Mouse (Mus musculus) retina, postnatal 1 day (tissue): ENCODE results near the gene Cytip.
A peak's percentile ranks its signal among the peaks of the same experiment; 100 is the strongest.

ENCODE experiments used
- DNase-seq: peaks from one replicate; pipeline ENCODE4 v3.0.0-alpha.2; 2012

Cytip gene

GRCm38 (mm10) chr2:58195346-58195745, at the start of gene Cytip:
TSS of gene Cytip (minus strand) at chr2:58195532.
- no peak for DNase-seq

GRCm38 (mm10) chr2:58240639-58241038, 45.3 kb upstream of the Cytip start:
- no peak for DNase-seq

- no peak for DNase-seq
These were observed 42.2 kb upstream of the Cytip start for GRCm38 (mm10) chr2:58237487-58237886.

GRCm38 (mm10) chr2:58199442-58199841, 4.1 kb upstream of the Cytip start:
- peak; percentile 62 for DNase-seq

- DNase-seq = no peak
These were observed 1.5 kb upstream of the Cytip start for GRCm38 (mm10) chr2:58196880-58197279.

- no peak for DNase-seq
These were observed 763 bp downstream of the Cytip start for GRCm38 (mm10) chr2:58194422-58195115.

GRCm38 (mm10) chr2:58192160-58192559, 3.2 kb downstream of the Cytip start:
- no peak for DNase-seq

GRCm38 (mm10) chr2:58189501-58189900, 5.8 kb downstream of the Cytip start:
- no peak for DNase-seq

GRCm38 (mm10) chr2:58188903-58189302, 6.4 kb downstream of the Cytip start:
- no peak for DNase-seq

- no peak for DNase-seq
These were observed 7.9 kb downstream of the Cytip start for GRCm38 (mm10) chr2:58187310-58188051.

GRCm38 (mm10) chr2:58184197-58184596, 11.1 kb downstream of the Cytip start:
- no peak for DNase-seq

- no peak for DNase-seq
These were observed 11.7 kb downstream of the Cytip start for GRCm38 (mm10) chr2:58183658-58184057.

GRCm38 (mm10) chr2:58180776-58181175, 14.6 kb downstream of the Cytip start:
- no peak for DNase-seq

- DNase-seq = no peak
These were observed 16.3 kb downstream of the Cytip start for GRCm38 (mm10) chr2:58179056-58179455.

- DNase-seq = no peak
These were observed 19.7 kb downstream of the Cytip start for GRCm38 (mm10) chr2:58175392-58176291.

GRCm38 (mm10) chr2:58174476-58175286, 20.7 kb downstream of the Cytip start:
- DNase-seq = peak; percentile 11

- DNase-seq = no peak
These were observed 22.4 kb downstream of the Cytip start for GRCm38 (mm10) chr2:58172963-58173362.

GRCm38 (mm10) chr2:58169173-58169572, 26.2 kb downstream of the Cytip start:
- no peak for DNase-seq

GRCm38 (mm10) chr2:58167654-58168053, 27.7 kb downstream of the Cytip start:
- DNase-seq = no peak

GRCm38 (mm10) chr2:58166764-58167163, 28.6 kb downstream of the Cytip start:
- no peak for DNase-seq

- DNase-seq = no peak
These were observed 31.7 kb downstream of the Cytip start for GRCm38 (mm10) chr2:58163457-58164181.

GRCm38 (mm10) chr2:58161813-58162212, 33.5 kb downstream of the Cytip start:
- DNase-seq = no peak
